Mouse (Mus musculus): ENCODE measurements around the gene Phf23. TPM values are rescaled to one million over a fixed set of nuclear protein-coding genes. Genes with fewer than 3 reads are reported as not detected.
"Not testable (repeated sequence)": the region's sequence is repeated elsewhere in the genome, so short reads cannot be mapped to it uniquely, and the experiment has no call there.

The Phf23 gene
- total and polyA plus RNA-seq, 2 experiments from 2014 or later, result 27.4 to 34.2 TPM

GRCm38 (mm10) chr11:69948763-69949150 is 46.8 kb upstream of the Phf23 start:
- Histone ChIP-seq H3K36me3 (replicated peaks; ENCODE audit: control insufficient read depth, insufficient read depth, low read length) (peaks cover 22% of the 10 kb centered on the region), H3K27ac (ENCODE audit: low read depth) (peak overlapping the region; percentile 94), H3K9ac (replicated peaks; ENCODE audit: low read depth, low read length) (no peak overlapping the region), H3K27me3 (ENCODE audit: control insufficient read depth, insufficient read depth, low read length) (no peaks in the 10 kb centered on the region), H3K4me1 (ENCODE audit: control insufficient read depth, insufficient read depth) (peaks cover 11% of the 10 kb centered on the region), H3K4me2 (ENCODE audit: low read depth, low read length) (peak overlapping the region; percentile 62), H3K4me3 (ENCODE audit: low read depth, low read length) (peak overlapping the region; percentile 60), H3K9me3 (replicated peaks; ENCODE audit: control insufficient read depth, low read length) (no peaks in the 10 kb centered on the region)
- 1% methylated on average over 14 of the region's 14 CpGs for WGBS
- 0 out of 2 replicates have a peak, but pooled peaks have one; percentile 78 for TF ChIP-seq EP300 (IDR thresholded peaks at IDR 0.05; ENCODE audit: low read depth)
- TF ChIP-seq CTCF (IDR thresholded peaks at IDR 0.05; ENCODE audit: low read depth), result peak; percentile 96
- ATAC-seq (ENCODE audit: insufficient read depth, low read depth), result peak; percentile 49
- peak; percentile 95 for DNase-seq (ENCODE audit: low spot score)

- 44% methylated on average over 4 of the region's 4 CpGs for WGBS
Observed at GRCm38 (mm10) chr11:69950807-69951459, 44.6 kb upstream of the Phf23 start.

GRCm38 (mm10) chr11:69952274-69952673 is 43.3 kb upstream of the Phf23 start:
- TF ChIP-seq EP300 (IDR thresholded peaks at IDR 0.05; ENCODE audit: low read depth), result no peak
- 0 out of 2 replicates have a peak, but pooled peaks have one; percentile 16 for TF ChIP-seq CTCF (IDR thresholded peaks at IDR 0.05; ENCODE audit: low read depth)
- Histone ChIP-seq H3K9me3 (replicated peaks; ENCODE audit: control insufficient read depth, low read length) (no peaks in the 10 kb centered on the region), H3K27me3 (ENCODE audit: control insufficient read depth, insufficient read depth, low read length) (no peaks in the 10 kb centered on the region), H3K9ac (replicated peaks; ENCODE audit: low read depth, low read length) (no peak overlapping the region), H3K4me1 (ENCODE audit: control insufficient read depth, insufficient read depth) (no peaks in the 10 kb centered on the region), H3K36me3 (replicated peaks; ENCODE audit: control insufficient read depth, insufficient read depth, low read length) (no peaks in the 10 kb centered on the region), H3K4me2 (ENCODE audit: low read depth, low read length) (no peak overlapping the region), H3K27ac (ENCODE audit: low read depth) (no peak overlapping the region), H3K4me3 (ENCODE audit: low read depth, low read length) (no peak overlapping the region)
- ATAC-seq (ENCODE audit: insufficient read depth, low read depth), result no peak
- 40% methylated on average over 1 of the region's 1 CpGs for WGBS
- no peak for DNase-seq (ENCODE audit: low spot score)

More at GRCm38 (mm10) chr11:69950807-69951459, 44.6 kb upstream of the Phf23 start:
- ATAC-seq (ENCODE audit: insufficient read depth, low read depth) (no peak), DNase-seq (ENCODE audit: low spot score) (no peak)
- Histone ChIP-seq H3K9ac (replicated peaks; ENCODE audit: low read depth, low read length) (no peak overlapping the region), H3K36me3 (replicated peaks; ENCODE audit: control insufficient read depth, insufficient read depth, low read length) (peaks cover 2% of the 10 kb centered on the region; the same call in 1 of the 2 replicates), H3K27ac (ENCODE audit: low read depth) (no peak overlapping the region), H3K4me2 (ENCODE audit: low read depth, low read length) (no peak overlapping the region), H3K4me1 (ENCODE audit: control insufficient read depth, insufficient read depth) (peaks cover 7% of the 10 kb centered on the region), H3K9me3 (replicated peaks; ENCODE audit: control insufficient read depth, low read length) (no peaks in the 10 kb centered on the region), H3K27me3 (ENCODE audit: control insufficient read depth, insufficient read depth, low read length) (no peaks in the 10 kb centered on the region), H3K4me3 (ENCODE audit: low read depth, low read length) (no peak overlapping the region)
- TF ChIP-seq EP300 (IDR thresholded peaks at IDR 0.05; ENCODE audit: low read depth), result no peak
- TF ChIP-seq CTCF (IDR thresholded peaks at IDR 0.05; ENCODE audit: low read depth), result peak; percentile 31

GRCm38 (mm10) chr11:69953267-69953915 is 42.2 kb upstream of the Phf23 start:
- no peak overlapping the region for H3K27ac ChIP-seq (ENCODE audit: low read depth)
- no peaks in the 10 kb centered on the region for H3K36me3 ChIP-seq (replicated peaks; ENCODE audit: control insufficient read depth, insufficient read depth, low read length)
- no peak for DNase-seq (ENCODE audit: low spot score)
- H3K4me3 ChIP-seq (ENCODE audit: low read depth, low read length), result no peak overlapping the region
- H3K9me3 ChIP-seq (replicated peaks; ENCODE audit: control insufficient read depth, low read length), result no peaks in the 10 kb centered on the region
- H3K4me2 ChIP-seq (ENCODE audit: low read depth, low read length), result no peak overlapping the region
- no peak overlapping the region for H3K9ac ChIP-seq (replicated peaks; ENCODE audit: low read depth, low read length)
- no peaks in the 10 kb centered on the region for H3K4me1 ChIP-seq (ENCODE audit: control insufficient read depth, insufficient read depth)
- H3K27me3 ChIP-seq (ENCODE audit: control insufficient read depth, insufficient read depth, low read length), result no peaks in the 10 kb centered on the region
- WGBS, result 29% methylated on average over 11 of the region's 11 CpGs
- no peak for TF ChIP-seq EP300 (IDR thresholded peaks at IDR 0.05; ENCODE audit: low read depth)
- no peak for TF ChIP-seq CTCF (IDR thresholded peaks at IDR 0.05; ENCODE audit: low read depth)
- ATAC-seq (ENCODE audit: insufficient read depth, low read depth), result no peak

- not testable (repeated sequence) for H3K9ac ChIP-seq (replicated peaks; ENCODE audit: low read depth, low read length); H3K27ac ChIP-seq (ENCODE audit: low read depth); H3K27me3 ChIP-seq (ENCODE audit: control insufficient read depth, insufficient read depth, low read length); H3K4me2 ChIP-seq (ENCODE audit: low read depth, low read length); H3K9me3 ChIP-seq (replicated peaks; ENCODE audit: control insufficient read depth, low read length); H3K4me1 ChIP-seq (ENCODE audit: control insufficient read depth, insufficient read depth); H3K36me3 ChIP-seq (replicated peaks; ENCODE audit: control insufficient read depth, insufficient read depth, low read length); H3K4me3 ChIP-seq (ENCODE audit: low read depth, low read length); ATAC-seq (ENCODE audit: insufficient read depth, low read depth); DNase-seq (ENCODE audit: low spot score)
- WGBS, result 51% methylated on average over 3 of the region's 4 CpGs
Observed at GRCm38 (mm10) chr11:69955618-69956017, 40.0 kb upstream of the Phf23 start.

Measured in heart, postnatal 0 days (tissue).